Mouse (Mus musculus) embryonic facial prominence, embryonic 15.5 days (tissue): ENCODE measurements around the gene Rragb. TPM values are rescaled to one million over a fixed set of nuclear protein-coding genes. Genes with fewer than 3 reads are reported as not detected.
"Not testable (repeated sequence)": the region's sequence is repeated elsewhere in the genome, so short reads cannot be mapped to it uniquely, and the experiment has no call there.

Source experiments
- ATAC-seq: fragments of 200-750 bp; cut with Nextera tagmentation; 2 replicates; pipeline ENCODE4 v1.8.0; 2017; ENCODE audit warnings: low read depth, moderate TSS enrichment; ENCODE audit not compliant: insufficient number of reproducible peaks, low FRiP score, low TSS enrichment
- H3K27ac ChIP-seq: fragments of 300-500 bp; sonication (generic); replicated peaks from 2 replicates; pipeline ENCODE4 v1.5.1; 2015; ENCODE audit warnings: mild to moderate bottlenecking, inconsistent platforms
- H3K27me3 ChIP-seq: fragments of 300-500 bp; sonication (generic); 2 replicates; pipeline ENCODE4 v1.6.1; 2015; ENCODE audit warnings: inconsistent platforms
- H3K36me3 ChIP-seq: fragments of 300-500 bp; sonication (generic); 2 replicates; pipeline ENCODE4 v1.6.1; 2015; ENCODE audit warnings: mild to moderate bottlenecking, inconsistent platforms
- H3K4me1 ChIP-seq: fragments of 300-500 bp; sonication (generic); 2 replicates; pipeline ENCODE4 v1.6.1; 2015; ENCODE audit warnings: inconsistent platforms
- H3K4me2 ChIP-seq: fragments of 300-500 bp; sonication (generic); replicated peaks from 2 replicates; pipeline ENCODE4 v1.6.1; 2015; ENCODE audit warnings: mild to moderate bottlenecking, inconsistent platforms
- H3K4me3 ChIP-seq: fragments of 300-500 bp; sonication (generic); replicated peaks from 2 replicates; pipeline ENCODE4 v1.5.1; 2015; ENCODE audit warnings: mild to moderate bottlenecking, inconsistent platforms
- H3K9ac ChIP-seq: fragments of 300-500 bp; sonication (generic); 2 replicates; pipeline ENCODE4 v1.6.1; 2015; ENCODE audit warnings: inconsistent platforms
- H3K9me3 ChIP-seq: fragments of 300-500 bp; sonication (generic); replicated peaks from 2 replicates; pipeline ENCODE4 v1.6.1; 2016; ENCODE audit warnings: inconsistent platforms
- WGBS: fragments of 180-500 bp; shearing (Covaris S2); methylation state at CpG from one replicate; pipeline ENCODE4 v1.1.7; 2015; 5-methylcytosine and 5-hydroxymethylcytosine counted together
- polyA plus RNA-seq: library from polyadenylated mRNA; unstranded; fragments of >200 nt; fragmentation: Nextera tagmentation; extraction: Ambion mirVana; gene quantifications from 2 replicates; pipeline ENCODE4 v1.2.1, GENCODE M21; 2015

Gene Rragb
- polyA plus RNA-seq = 1.6 and 1.7 TPM in 2 replicates

DNA sequence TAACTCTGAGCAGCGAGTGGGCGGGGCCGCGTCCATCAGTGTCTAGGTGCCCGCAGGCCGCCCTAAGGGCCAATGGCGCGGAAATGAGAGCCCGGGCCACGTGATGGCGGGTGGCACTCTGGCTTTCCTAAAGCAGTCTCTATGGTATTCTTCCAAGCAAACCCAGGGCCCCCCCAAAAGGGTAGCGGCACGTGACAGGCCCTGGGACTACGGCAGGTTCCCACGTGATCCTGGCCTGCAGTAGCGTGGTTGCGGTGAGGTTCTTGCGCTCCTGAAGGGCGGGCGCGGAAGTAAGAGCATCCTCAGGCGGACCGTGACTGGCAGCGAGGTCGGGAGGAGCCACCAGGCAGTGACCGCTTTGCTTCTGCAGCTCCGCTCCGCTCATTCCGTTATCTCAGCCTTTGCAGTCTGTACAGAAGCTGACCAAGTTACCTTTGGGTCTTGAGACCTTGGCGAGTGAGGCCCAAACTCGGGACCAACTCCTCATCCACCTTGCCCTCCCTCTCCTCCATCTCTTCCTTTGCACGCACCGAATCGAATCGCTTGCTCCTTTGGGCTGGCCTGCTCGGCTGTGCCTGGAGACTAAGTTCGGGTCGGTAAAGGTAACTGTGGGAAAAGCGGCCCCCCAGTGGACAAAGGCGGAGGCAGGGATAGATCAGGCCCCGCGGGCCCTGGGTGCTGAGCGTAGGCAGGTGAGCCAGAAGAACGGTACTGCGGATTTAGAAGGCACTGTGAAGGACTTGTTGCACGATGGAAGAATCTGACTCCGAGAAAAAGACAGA lies at the start of gene Rragb:
Rragb (plus strand) TSS at position 248 of the 782 bp plus-strand sequence.
- Histone ChIP-seq H3K4me3 (peak within 1 kb of the TSS; percentile 47), H3K9ac (peak within 1 kb of the TSS; percentile 23; the same call in 1 of the 2 replicates), H3K9me3 (no peaks in the 10 kb centered on the region), H3K36me3 (no peaks in the 10 kb centered on the region), H3K4me2 (peak within 1 kb of the TSS; percentile 61), H3K4me1 (no peaks in the 10 kb centered on the region), H3K27me3 (peaks cover 22% of the 10 kb centered on the region), H3K27ac (no peak within 1 kb of the TSS)
- 11% methylated on average over 41 of the region's 47 CpGs for WGBS
- ATAC-seq = peak; percentile 92

DNA sequence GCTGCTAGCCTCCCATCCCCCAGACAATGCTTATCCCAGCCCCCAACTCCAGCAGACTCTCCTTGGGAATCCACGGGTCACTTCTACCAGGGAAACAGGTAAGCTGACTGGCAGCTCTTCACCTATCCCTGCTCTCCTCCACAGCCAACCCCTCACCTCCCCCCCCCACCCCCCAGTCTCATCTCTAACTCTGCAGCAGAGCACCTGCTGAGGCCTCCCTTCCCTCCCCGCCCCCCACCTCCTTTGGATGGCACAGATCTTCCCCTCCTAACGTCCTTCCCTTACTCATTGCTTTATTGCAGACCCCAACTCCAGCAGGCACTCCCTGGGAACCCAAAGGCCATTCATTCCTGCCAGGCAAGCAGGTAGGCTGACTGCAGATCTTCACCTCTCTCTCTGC lies 21.3 kb upstream of the Rragb start, which contains the start of gene Foxr2:
Foxr2 (plus strand) TSS at position 301 of the 400 bp plus-strand sequence.
- 20% methylated on average over 3 of the region's 3 CpGs for WGBS
- Histone ChIP-seq H3K27ac (no peak within 1 kb of the TSS), H3K27me3 (peaks cover 8% of the 10 kb centered on the region; the same call in 1 of the 2 replicates), H3K36me3 (no peaks in the 10 kb centered on the region), H3K9ac (no peak within 1 kb of the TSS), H3K4me2 (no peak within 1 kb of the TSS), H3K4me1 (no peaks in the 10 kb centered on the region), H3K4me3 (no peak within 1 kb of the TSS), H3K9me3 (no peaks in the 10 kb centered on the region)
- no peak for ATAC-seq

DNA sequence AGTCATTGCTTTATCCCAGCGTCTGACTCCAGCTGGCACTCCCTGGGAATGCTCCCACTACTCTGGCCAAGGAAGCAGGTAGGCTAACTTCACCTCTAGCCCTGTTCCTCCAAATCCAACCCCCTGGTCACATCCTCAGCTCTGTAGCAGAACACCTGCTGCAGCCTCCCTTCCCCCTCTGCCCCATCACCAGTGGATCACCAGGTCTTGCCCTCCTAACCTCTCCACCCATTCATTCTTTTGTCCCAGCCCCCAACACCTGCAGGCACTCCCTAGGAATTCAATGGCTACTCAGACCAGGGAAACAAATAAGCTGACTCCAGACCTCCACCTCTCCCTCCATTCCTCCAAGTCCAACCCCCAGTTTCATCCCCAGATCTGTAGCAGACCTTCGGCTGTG lies 20.8 kb upstream of the Rragb start:
- H3K9ac ChIP-seq = no peak overlapping the region
- no peak overlapping the region for H3K27ac ChIP-seq
- ATAC-seq = no peak
- H3K27me3 ChIP-seq = peaks cover 8% of the 10 kb centered on the region; the same call in 1 of the 2 replicates
- no peak overlapping the region for H3K4me3 ChIP-seq
- no peaks in the 10 kb centered on the region for H3K36me3 ChIP-seq
- H3K4me2 ChIP-seq = no peak overlapping the region
- H3K4me1 ChIP-seq = no peaks in the 10 kb centered on the region
- no peaks in the 10 kb centered on the region for H3K9me3 ChIP-seq
- WGBS = 25% methylated on average over 2 of the region's 2 CpGs

DNA sequence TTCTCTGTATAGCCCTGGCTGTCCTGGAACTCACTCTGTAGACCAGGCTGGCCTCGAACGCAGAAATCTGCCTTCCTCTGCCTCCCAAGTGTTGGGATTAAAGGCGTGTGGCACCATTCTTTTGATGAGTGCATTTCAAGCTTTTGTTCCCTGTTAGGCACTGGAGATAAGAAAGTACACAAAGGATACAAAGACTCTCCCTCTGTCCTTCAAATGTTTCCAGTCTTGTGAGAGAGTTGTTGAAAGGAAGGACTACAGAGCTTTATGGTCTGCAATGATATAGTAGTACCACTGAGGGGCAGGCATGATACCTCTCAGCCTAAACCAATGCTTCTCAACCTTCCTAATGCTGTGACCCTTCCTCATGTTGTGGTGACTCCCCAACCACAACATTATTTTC lies 2.9 kb downstream of the Rragb start:
- H3K27me3 ChIP-seq = peaks cover 18% of the 10 kb centered on the region
- WGBS = 84% methylated on average over 3 of the region's 3 CpGs
- H3K27ac ChIP-seq = no peak overlapping the region
- no peaks in the 10 kb centered on the region for H3K36me3 ChIP-seq
- H3K4me1 ChIP-seq = no peaks in the 10 kb centered on the region
- ATAC-seq = no peak
- H3K4me3 ChIP-seq = no peak overlapping the region
- no peak overlapping the region for H3K9ac ChIP-seq
- H3K4me2 ChIP-seq = no peak overlapping the region
- no peaks in the 10 kb centered on the region for H3K9me3 ChIP-seq

DNA sequence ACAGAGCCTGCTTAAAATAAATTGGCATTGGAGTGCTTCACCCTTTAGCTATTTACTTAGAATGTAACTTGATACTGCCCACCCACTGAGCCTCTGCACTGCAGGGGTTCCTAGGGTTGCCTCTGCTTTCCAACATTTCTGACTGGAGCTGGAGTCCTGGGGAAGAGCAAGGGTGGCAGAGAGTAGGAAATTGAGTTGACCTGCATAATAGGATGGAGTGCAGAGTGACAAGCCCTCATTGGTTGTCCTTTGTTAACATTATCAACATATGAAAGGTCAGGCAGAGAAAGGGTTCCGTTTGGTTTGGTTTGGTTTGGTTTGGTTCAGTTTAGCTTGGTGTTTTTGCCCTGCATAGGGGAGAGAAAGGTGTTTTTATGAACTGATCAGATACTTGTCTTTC lies 12.0 kb downstream of the Rragb start:
- Histone ChIP-seq H3K36me3 (no peaks in the 10 kb centered on the region), H3K4me2 (no peak overlapping the region), H3K9me3 (no peaks in the 10 kb centered on the region), H3K9ac (no peak overlapping the region), H3K27me3 (no peaks in the 10 kb centered on the region), H3K4me1 (no peaks in the 10 kb centered on the region), H3K4me3 (no peak overlapping the region), H3K27ac (no peak overlapping the region)
- WGBS = 34% methylated on average over 1 of the region's 1 CpGs
- ATAC-seq = no peak

DNA sequence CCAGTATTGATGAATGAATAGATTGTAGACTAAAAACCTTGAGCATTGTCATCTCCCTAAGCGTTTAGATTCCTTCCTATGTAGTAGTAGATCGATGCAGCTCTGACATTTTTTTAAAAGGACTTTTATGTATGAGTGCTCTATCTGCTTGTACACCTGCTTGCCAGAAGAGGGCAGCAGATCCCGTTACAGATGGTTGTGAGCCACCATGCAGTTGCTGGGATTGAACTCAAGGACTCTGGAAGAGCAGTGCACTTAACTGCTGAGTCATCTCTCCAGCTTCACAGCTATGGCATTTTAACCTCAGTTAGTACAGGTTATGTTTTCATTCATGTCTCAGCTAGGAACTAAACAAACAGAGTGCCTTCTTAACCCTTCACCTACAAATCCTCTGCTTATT lies 15.5 kb downstream of the Rragb start:
- no peak overlapping the region for H3K4me2 ChIP-seq
- no peaks in the 10 kb centered on the region for H3K4me1 ChIP-seq
- no peak for ATAC-seq
- no peaks in the 10 kb centered on the region for H3K27me3 ChIP-seq
- no peak overlapping the region for H3K4me3 ChIP-seq
- H3K36me3 ChIP-seq = no peaks in the 10 kb centered on the region
- no peak overlapping the region for H3K27ac ChIP-seq
- 36% methylated on average over 3 of the region's 3 CpGs for WGBS
- H3K9me3 ChIP-seq = no peaks in the 10 kb centered on the region
- H3K9ac ChIP-seq = no peak overlapping the region

DNA sequence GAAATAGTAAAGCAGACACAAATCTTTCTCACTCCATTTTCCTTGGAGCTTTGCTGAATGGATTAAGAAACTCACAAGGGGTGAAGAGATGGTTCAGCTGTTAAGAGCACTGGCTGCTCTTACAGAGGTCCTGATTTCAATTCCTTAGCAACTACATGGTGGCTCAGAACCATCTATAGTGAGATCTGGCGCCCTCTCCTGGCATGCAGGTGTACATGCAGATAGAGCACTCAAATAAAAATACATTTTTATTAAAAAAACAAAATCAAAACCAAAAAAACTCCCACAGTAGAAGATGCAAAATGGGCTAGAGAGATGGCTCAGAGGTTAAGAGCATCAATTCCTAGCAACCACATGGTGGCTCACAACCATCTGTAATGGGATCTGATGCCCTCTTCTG lies 35.0 kb downstream of the Rragb start:
- WGBS = 9% methylated on average over 1 of the region's 1 CpGs

DNA sequence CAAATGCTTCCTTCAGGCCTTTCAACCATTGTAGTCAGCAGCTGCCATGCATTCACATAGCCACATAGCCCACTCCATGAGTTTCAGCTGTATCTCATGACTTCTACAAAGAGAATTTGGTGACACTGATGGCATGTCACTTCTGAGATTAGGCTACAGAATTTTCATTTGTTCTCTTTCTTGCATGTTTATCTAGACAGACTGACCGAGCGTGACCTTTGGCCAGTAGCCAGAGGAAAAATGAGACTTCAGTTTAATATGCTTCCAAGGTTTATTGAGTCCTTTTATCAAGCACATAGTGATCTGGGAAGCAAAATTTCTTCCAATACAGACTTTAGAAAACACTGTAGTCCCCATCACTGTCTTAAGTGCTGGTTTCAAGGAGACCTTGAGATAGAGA lies 42.4 kb downstream of the Rragb start:
- Histone ChIP-seq H3K27me3 (no peaks in the 10 kb centered on the region), H3K4me1 (no peaks in the 10 kb centered on the region), H3K36me3 (no peaks in the 10 kb centered on the region), H3K27ac (no peak overlapping the region), H3K4me2 (no peak overlapping the region), H3K9me3 (no peaks in the 10 kb centered on the region), H3K4me3 (no peak overlapping the region), H3K9ac (no peak overlapping the region)
- ATAC-seq = no peak
- WGBS = 75% methylated on average over 2 of the region's 2 CpGs

More for the DNA sequence above, 35.0 kb downstream of the Rragb start:
- H3K4me3 ChIP-seq = no peak overlapping the region
- no peaks in the 10 kb centered on the region for H3K27me3 ChIP-seq
- H3K36me3 ChIP-seq = no peaks in the 10 kb centered on the region
- H3K9me3 ChIP-seq = no peaks in the 10 kb centered on the region
- no peaks in the 10 kb centered on the region for H3K4me1 ChIP-seq
- no peak overlapping the region for H3K4me2 ChIP-seq
- H3K9ac ChIP-seq = no peak overlapping the region
- ATAC-seq = no peak
- no peak overlapping the region for H3K27ac ChIP-seq

DNA sequence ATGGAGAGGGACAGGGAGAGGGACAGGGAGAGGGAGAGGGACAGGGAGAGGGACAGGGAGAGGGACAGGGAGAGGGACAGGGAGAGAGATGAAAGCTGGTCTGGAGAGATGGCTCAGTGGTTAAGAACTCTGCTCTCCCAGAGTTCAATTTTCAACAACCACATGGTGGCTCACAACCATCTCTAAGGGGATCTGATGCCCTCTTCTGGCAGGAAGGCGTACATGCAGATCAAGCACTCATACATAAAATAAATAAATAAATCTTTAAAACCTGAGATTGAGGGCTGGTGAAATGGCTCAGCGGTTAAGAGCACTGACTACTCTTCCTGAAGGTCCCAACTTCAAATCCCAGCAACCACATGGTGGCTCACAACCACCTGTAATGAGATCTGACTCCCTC lies 59.4 kb downstream of the Rragb start:
- not testable (repeated sequence) for H3K9ac ChIP-seq, H3K4me3 ChIP-seq, H3K27me3 ChIP-seq, H3K4me1 ChIP-seq, H3K27ac ChIP-seq, H3K4me2 ChIP-seq, ATAC-seq, H3K9me3 ChIP-seq, H3K36me3 ChIP-seq
- WGBS = 76% methylated on average over 2 of the region's 2 CpGs

DNA sequence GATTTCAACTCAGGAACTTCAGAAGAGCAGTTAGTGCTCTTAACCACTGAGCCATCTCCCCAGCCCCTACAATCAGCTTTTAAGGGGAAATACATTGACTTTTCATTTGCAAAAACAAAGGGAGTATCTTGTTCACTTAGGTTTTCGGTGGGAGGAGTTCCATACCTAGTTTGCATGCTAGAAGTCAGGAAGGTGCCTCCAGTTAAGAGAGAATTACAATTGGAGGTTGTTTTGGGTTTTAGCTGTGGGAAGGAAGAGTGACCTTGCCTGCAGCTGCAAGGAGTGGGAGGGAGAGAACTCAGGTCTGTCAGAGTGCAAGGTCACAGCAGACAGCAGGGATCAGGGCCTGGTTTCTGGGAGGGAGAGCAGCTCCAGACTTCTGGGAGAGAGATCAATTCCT lies 71.3 kb downstream of the Rragb start:
- no peak for ATAC-seq
- 53% methylated on average over 1 of the region's 1 CpGs for WGBS

More for the DNA sequence above, 71.3 kb downstream of the Rragb start:
- Histone ChIP-seq H3K27me3 (no peaks in the 10 kb centered on the region), H3K27ac (no peak overlapping the region), H3K9ac (no peak overlapping the region), H3K4me2 (no peak overlapping the region), H3K4me1 (no peaks in the 10 kb centered on the region), H3K4me3 (no peak overlapping the region), H3K36me3 (no peaks in the 10 kb centered on the region), H3K9me3 (no peaks in the 10 kb centered on the region)
